Mouse (Mus musculus): ENCODE data around the gene Zfp202. TPM values are rescaled to one million over a fixed set of nuclear protein-coding genes. Genes with fewer than 3 reads are reported as not detected.
"Not testable (repeated sequence)": the region's sequence is repeated elsewhere in the genome, so short reads cannot be mapped to it uniquely, and the experiment has no call there.

Gene Zfp202
- 11.1 and 12.1 TPM in 2 replicates for polyA plus RNA-seq (2014; fragmentation: Nextera tagmentation; extraction: Ambion mirVana)

- peak within 1 kb of the TSS; percentile 85 for H3K9ac ChIP-seq
- H3K9me3 ChIP-seq (ENCODE audit: control insufficient read depth, low read length), result no peaks in the 10 kb centered on the region
- H3K27me3 ChIP-seq (ENCODE audit: control insufficient read depth, insufficient read depth, low read length), result no peaks in the 10 kb centered on the region
- H3K36me3 ChIP-seq (replicated peaks; ENCODE audit: control insufficient read depth, insufficient read depth), result 0 out of 2 replicates have a peak, but pooled peaks cover 6% of the 10 kb centered on the region
- DNase-seq (ENCODE audit: low spot score) (peak; percentile 84), ATAC-seq (ENCODE audit: low FRiP score) (peak; percentile 98)
- H3K4me2 ChIP-seq (replicated peaks), result peak within 1 kb of the TSS; percentile 77
- peak within 1 kb of the TSS; percentile 66 for H3K27ac ChIP-seq
- WGBS, result under 1% methylated on average over 62 of the region's 63 CpGs
- peak within 1 kb of the TSS; percentile 86 for H3K4me3 ChIP-seq (replicated peaks; ENCODE audit: low read length)
- peaks cover 14% of the 10 kb centered on the region for H3K4me1 ChIP-seq (replicated peaks; ENCODE audit: control insufficient read depth, insufficient read depth, low read length)
These were observed at the start of gene Zfp202 for GRCm38 (mm10) chr9:40192098-40193038. Gene Zfp202, plus strand, starts transcription at chr9:40192316.

- H3K4me2 ChIP-seq (replicated peaks), result no peak overlapping the region
- ATAC-seq (ENCODE audit: low FRiP score) (no peak), DNase-seq (ENCODE audit: low spot score) (no peak)
- H3K9me3 ChIP-seq (ENCODE audit: control insufficient read depth, low read length), result no peaks in the 10 kb centered on the region
- WGBS, result 72% methylated on average over 4 of the region's 4 CpGs
- no peaks in the 10 kb centered on the region for H3K4me1 ChIP-seq (replicated peaks; ENCODE audit: control insufficient read depth, insufficient read depth, low read length)
- no peak overlapping the region for H3K9ac ChIP-seq
- no peak overlapping the region for H3K27ac ChIP-seq
- no peak overlapping the region for H3K4me3 ChIP-seq (replicated peaks; ENCODE audit: low read length)
- no peaks in the 10 kb centered on the region for H3K36me3 ChIP-seq (replicated peaks; ENCODE audit: control insufficient read depth, insufficient read depth)
- H3K27me3 ChIP-seq (ENCODE audit: control insufficient read depth, insufficient read depth, low read length), result no peaks in the 10 kb centered on the region
These were observed 36.9 kb upstream of the Zfp202 start for GRCm38 (mm10) chr9:40155118-40155644.

GRCm38 (mm10) chr9:40166446-40166845, 25.7 kb upstream of the Zfp202 start:
- ATAC-seq (ENCODE audit: low FRiP score), result no peak
- H3K4me1 ChIP-seq (replicated peaks; ENCODE audit: control insufficient read depth, insufficient read depth, low read length), result no peaks in the 10 kb centered on the region
- no peak for DNase-seq (ENCODE audit: low spot score)
- H3K4me2 ChIP-seq (replicated peaks), result no peak overlapping the region
- H3K9ac ChIP-seq, result no peak overlapping the region
- H3K27ac ChIP-seq, result no peak overlapping the region
- H3K4me3 ChIP-seq (replicated peaks; ENCODE audit: low read length), result no peak overlapping the region
- WGBS, result 96% methylated on average over 1 of the region's 1 CpGs
- H3K27me3 ChIP-seq (ENCODE audit: control insufficient read depth, insufficient read depth, low read length), result no peaks in the 10 kb centered on the region
- H3K9me3 ChIP-seq (ENCODE audit: control insufficient read depth, low read length), result no peaks in the 10 kb centered on the region
- no peaks in the 10 kb centered on the region for H3K36me3 ChIP-seq (replicated peaks; ENCODE audit: control insufficient read depth, insufficient read depth)

GRCm38 (mm10) chr9:40177017-40177416, 15.1 kb upstream of the Zfp202 start:
- H3K36me3 ChIP-seq (replicated peaks; ENCODE audit: control insufficient read depth, insufficient read depth), result no peaks in the 10 kb centered on the region
- ATAC-seq (ENCODE audit: low FRiP score), result no peak
- 84% methylated on average over 6 of the region's 6 CpGs for WGBS
- no peak overlapping the region for H3K4me3 ChIP-seq (replicated peaks; ENCODE audit: low read length)
- H3K9me3 ChIP-seq (ENCODE audit: control insufficient read depth, low read length), result no peaks in the 10 kb centered on the region
- no peaks in the 10 kb centered on the region for H3K4me1 ChIP-seq (replicated peaks; ENCODE audit: control insufficient read depth, insufficient read depth, low read length)
- no peak overlapping the region for H3K4me2 ChIP-seq (replicated peaks)
- no peak overlapping the region for H3K27ac ChIP-seq
- DNase-seq (ENCODE audit: low spot score), result no peak
- no peak overlapping the region for H3K9ac ChIP-seq
- H3K27me3 ChIP-seq (ENCODE audit: control insufficient read depth, insufficient read depth, low read length), result no peaks in the 10 kb centered on the region

- ATAC-seq (ENCODE audit: low FRiP score) (no peak), DNase-seq (ENCODE audit: low spot score) (no peak)
- H3K36me3 ChIP-seq (replicated peaks; ENCODE audit: control insufficient read depth, insufficient read depth), result no peaks in the 10 kb centered on the region
- no peak within 1 kb of the TSS for H3K4me3 ChIP-seq (replicated peaks; ENCODE audit: low read length)
- 93% methylated on average over 5 of the region's 5 CpGs for WGBS
- no peak within 1 kb of the TSS for H3K9ac ChIP-seq
- H3K4me2 ChIP-seq (replicated peaks), result no peak within 1 kb of the TSS
- no peaks in the 10 kb centered on the region for H3K27me3 ChIP-seq (ENCODE audit: control insufficient read depth, insufficient read depth, low read length)
- no peaks in the 10 kb centered on the region for H3K4me1 ChIP-seq (replicated peaks; ENCODE audit: control insufficient read depth, insufficient read depth, low read length)
- H3K9me3 ChIP-seq (ENCODE audit: control insufficient read depth, low read length), result no peaks in the 10 kb centered on the region
- no peak within 1 kb of the TSS for H3K27ac ChIP-seq
These were observed 11.5 kb upstream of the Zfp202 start, which contains the start of gene Olfr986 for GRCm38 (mm10) chr9:40180620-40181019. Gene Olfr986, plus strand, starts transcription at chr9:40180920.

- not testable (repeated sequence) for H3K36me3 ChIP-seq (replicated peaks; ENCODE audit: control insufficient read depth, insufficient read depth); H3K4me3 ChIP-seq (replicated peaks; ENCODE audit: low read length); H3K4me1 ChIP-seq (replicated peaks; ENCODE audit: control insufficient read depth, insufficient read depth, low read length); H3K4me2 ChIP-seq (replicated peaks); H3K27me3 ChIP-seq (ENCODE audit: control insufficient read depth, insufficient read depth, low read length); DNase-seq (ENCODE audit: low spot score); H3K27ac ChIP-seq; H3K9ac ChIP-seq; ATAC-seq (ENCODE audit: low FRiP score); H3K9me3 ChIP-seq (ENCODE audit: control insufficient read depth, low read length)
- 73% methylated on average over 2 of the region's 2 CpGs for WGBS
These were observed 7.0 kb upstream of the Zfp202 start for GRCm38 (mm10) chr9:40185166-40185565.

- WGBS, result 94% methylated on average over 8 of the region's 9 CpGs
- no peaks in the 10 kb centered on the region for H3K27me3 ChIP-seq (ENCODE audit: control insufficient read depth, insufficient read depth, low read length)
- peak overlapping the region; percentile 85 for H3K9ac ChIP-seq
- peak overlapping the region; percentile 86 for H3K4me3 ChIP-seq (replicated peaks; ENCODE audit: low read length)
- peak overlapping the region; percentile 77 for H3K4me2 ChIP-seq (replicated peaks)
- H3K36me3 ChIP-seq (replicated peaks; ENCODE audit: control insufficient read depth, insufficient read depth), result no peaks in the 10 kb centered on the region
- DNase-seq (ENCODE audit: low spot score) (no peak), ATAC-seq (ENCODE audit: low FRiP score) (no peak)
- peaks cover 14% of the 10 kb centered on the region for H3K4me1 ChIP-seq (replicated peaks; ENCODE audit: control insufficient read depth, insufficient read depth, low read length)
- H3K27ac ChIP-seq, result peak overlapping the region; percentile 66
- no peaks in the 10 kb centered on the region for H3K9me3 ChIP-seq (ENCODE audit: control insufficient read depth, low read length)
These were observed 835 bp upstream of the Zfp202 start for GRCm38 (mm10) chr9:40191086-40191876.

- Histone ChIP-seq H3K36me3 (replicated peaks; ENCODE audit: control insufficient read depth, insufficient read depth) (0 out of 2 replicates have a peak, but pooled peaks cover 6% of the 10 kb centered on the region), H3K9me3 (ENCODE audit: control insufficient read depth, low read length) (no peaks in the 10 kb centered on the region), H3K9ac (no peak overlapping the region), H3K27me3 (ENCODE audit: control insufficient read depth, insufficient read depth, low read length) (no peaks in the 10 kb centered on the region), H3K27ac (no peak overlapping the region), H3K4me2 (replicated peaks) (no peak overlapping the region), H3K4me3 (replicated peaks; ENCODE audit: low read length) (no peak overlapping the region), H3K4me1 (replicated peaks; ENCODE audit: control insufficient read depth, insufficient read depth, low read length) (peaks cover 14% of the 10 kb centered on the region)
- DNase-seq (ENCODE audit: low spot score) (no peak), ATAC-seq (ENCODE audit: low FRiP score) (no peak)
- 94% methylated on average over 3 of the region's 3 CpGs for WGBS
These were observed 3.9 kb downstream of the Zfp202 start for GRCm38 (mm10) chr9:40195981-40196380.

- DNase-seq (ENCODE audit: low spot score) (no peak), ATAC-seq (ENCODE audit: low FRiP score) (no peak)
- Histone ChIP-seq H3K4me3 (replicated peaks; ENCODE audit: low read length) (no peak overlapping the region), H3K9ac (no peak overlapping the region), H3K4me1 (replicated peaks; ENCODE audit: control insufficient read depth, insufficient read depth, low read length) (no peaks in the 10 kb centered on the region), H3K4me2 (replicated peaks) (no peak overlapping the region), H3K36me3 (replicated peaks; ENCODE audit: control insufficient read depth, insufficient read depth) (peaks cover 47% of the 10 kb centered on the region), H3K9me3 (ENCODE audit: control insufficient read depth, low read length) (no peaks in the 10 kb centered on the region), H3K27ac (no peak overlapping the region), H3K27me3 (ENCODE audit: control insufficient read depth, insufficient read depth, low read length) (no peaks in the 10 kb centered on the region)
- 81% methylated on average over 5 of the region's 5 CpGs for WGBS
These were observed 14.4 kb downstream of the Zfp202 start for GRCm38 (mm10) chr9:40206546-40206950.

Data from hindbrain, embryonic 14.5 days (tissue).